ENCODE assay signal across 20 mouse cellular contexts in genomic region chr16:34594597-34595262, GRCm38 (mm10). TPM values are rescaled to one million over a fixed set of nuclear protein-coding genes. Genes with fewer than 3 reads are reported as not detected.
"Had no signal": no experiment of that assay in that cellular context is flagged by ENCODE, and none has a peak within 500 bp of the region (broad histone marks: within the 10 kb centered on the region; RNA-seq: fewer than 3 reads in every experiment).

No protein-coding gene starts in this region.

- H3K27ac ChIP-seq: intestine, embryonic 15.5 days; left cerebral cortex, adult 2 months; limb, embryonic 15.5 days; liver, embryonic 12.5 days; macrophage; midbrain, embryonic 15.5 days; stomach, embryonic 15.5 days had no signal

- H3K9me3 ChIP-seq: intestine, embryonic 15.5 days; limb, embryonic 15.5 days; liver, embryonic 12.5 days; midbrain, embryonic 15.5 days; stomach, embryonic 15.5 days had no signal

- H3K4me1 ChIP-seq: intestine, embryonic 15.5 days; limb, embryonic 15.5 days; liver, embryonic 12.5 days; midbrain, embryonic 15.5 days; stomach, embryonic 15.5 days had no signal

- H3K4me2 ChIP-seq: intestine, embryonic 15.5 days; limb, embryonic 15.5 days; liver, embryonic 12.5 days; midbrain, embryonic 15.5 days; stomach, embryonic 15.5 days had no signal

- H3K9ac ChIP-seq: intestine, embryonic 15.5 days; limb, embryonic 15.5 days; liver, embryonic 12.5 days; midbrain, embryonic 15.5 days; stomach, embryonic 15.5 days had no signal

- H3K27me3 ChIP-seq: intestine, embryonic 15.5 days; limb, embryonic 15.5 days; liver, embryonic 12.5 days; midbrain, embryonic 15.5 days; stomach, embryonic 15.5 days had no signal

- H3K4me3 ChIP-seq: intestine, embryonic 15.5 days; left cerebral cortex, adult 2 months; limb, embryonic 15.5 days; liver, embryonic 12.5 days; midbrain, embryonic 15.5 days; stomach, embryonic 15.5 days had no signal

- H3K36me3 ChIP-seq: intestine, embryonic 15.5 days; limb, embryonic 15.5 days; liver, embryonic 12.5 days; midbrain, embryonic 15.5 days; stomach, embryonic 15.5 days had no signal

- ATAC-seq: intestine, embryonic 15.5 days; liver, embryonic 12.5 days; midbrain, embryonic 15.5 days had no signal

- DNase-seq: kidney, adult 18-20 months; right cerebral cortex, postnatal 14 days; thymus, adult 2 months; thymus, postnatal 25 days had no signal

RNA-seq across cellular contexts. Expression of gene Ropn1, which starts 55.0 kb away (rescaled TPM):
- total RNA-seq: layer of hippocampus, postnatal 25 days; left cerebral cortex, adult 2 months; megakaryocyte-erythroid progenitor cell, adult 5-6 weeks had no signal
- polyA plus RNA-seq: intestine, embryonic 15.5 days; kidney, embryonic 14.5 days; large intestine, adult 2 months; limb, embryonic 11.5 days; limb, embryonic 15.5 days; liver, embryonic 12.5 days; liver, embryonic 16.5 days; macrophage; midbrain, embryonic 15.5 days; neural tube, embryonic 14.5 days; spleen, adult 2 months; stomach, embryonic 15.5 days; thymus, adult 2 months; urinary bladder, adult 2 months had no signal
